Mouse (Mus musculus): ENCODE measurements around the gene Igsf9.

Gene Igsf9

GRCm38 (mm10) chr1:172469373-172469772, 12.2 kb upstream of the Igsf9 start:
- DNase-seq = no peak

- no peak for DNase-seq
Observed at GRCm38 (mm10) chr1:172469810-172470448, 11.7 kb upstream of the Igsf9 start.

- no peak for DNase-seq
Observed at GRCm38 (mm10) chr1:172472909-172473308, 8.7 kb upstream of the Igsf9 start.

GRCm38 (mm10) chr1:172474196-172474595, 7.4 kb upstream of the Igsf9 start:
- no peak for DNase-seq

- DNase-seq = no peak
Observed at GRCm38 (mm10) chr1:172475054-172475741, 6.4 kb upstream of the Igsf9 start, which contains the start of gene Slamf9. TSS of gene Slamf9 (plus strand) at chr1:172475358.

GRCm38 (mm10) chr1:172478020-172478419, 3.6 kb upstream of the Igsf9 start:
- no peak for DNase-seq

GRCm38 (mm10) chr1:172480376-172480775, 1.2 kb upstream of the Igsf9 start:
- DNase-seq = no peak

GRCm38 (mm10) chr1:172481111-172481510, 477 bp upstream of the Igsf9 start:
- DNase-seq = no peak

- DNase-seq = no peak
Observed at GRCm38 (mm10) chr1:172482518-172483360, 1.2 kb downstream of the Igsf9 start.

GRCm38 (mm10) chr1:172483361-172483660, 1.7 kb downstream of the Igsf9 start:
- DNase-seq = no peak

- DNase-seq = no peak
Observed at GRCm38 (mm10) chr1:172484236-172484635, 2.6 kb downstream of the Igsf9 start.

GRCm38 (mm10) chr1:172484671-172485070, 3.1 kb downstream of the Igsf9 start:
- no peak for DNase-seq

- no peak for DNase-seq
Observed at GRCm38 (mm10) chr1:172485821-172486220, 4.2 kb downstream of the Igsf9 start.

GRCm38 (mm10) chr1:172486236-172486635, 4.6 kb downstream of the Igsf9 start:
- DNase-seq = no peak

GRCm38 (mm10) chr1:172486651-172487050, 5.1 kb downstream of the Igsf9 start:
- DNase-seq = no peak

- DNase-seq = no peak
Observed at GRCm38 (mm10) chr1:172487859-172488258, 6.3 kb downstream of the Igsf9 start.

GRCm38 (mm10) chr1:172488831-172489230, 7.2 kb downstream of the Igsf9 start:
- DNase-seq = no peak

- DNase-seq = no peak
Observed at GRCm38 (mm10) chr1:172489585-172490250, 8.1 kb downstream of the Igsf9 start.

- DNase-seq = peak; percentile 96 to 98
Observed at GRCm38 (mm10) chr1:172490261-172490661, 8.7 kb downstream of the Igsf9 start.

GRCm38 (mm10) chr1:172492047-172492446, 10.5 kb downstream of the Igsf9 start:
- no peak for DNase-seq

GRCm38 (mm10) chr1:172493516-172493915, 11.9 kb downstream of the Igsf9 start:
- no peak for DNase-seq

GRCm38 (mm10) chr1:172496030-172496429, 14.4 kb downstream of the Igsf9 start:
- no peak for DNase-seq

- DNase-seq = no peak
Observed at GRCm38 (mm10) chr1:172497428-172497827, 15.8 kb downstream of the Igsf9 start.

Data from cerebellum, postnatal 14 days (tissue).